Mouse (Mus musculus) spleen, adult 12 weeks (tissue): ENCODE measurements around the gene Rps3.
"Not testable (repeated sequence)": the region's sequence is repeated elsewhere in the genome, so short reads cannot be mapped to it uniquely, and the experiment has no call there.

ENCODE experiments used
- DNase-seq: peaks from one replicate; pipeline ENCODE4 v3.0.0; 2022; ENCODE audit warnings: low spot score

Rps3 gene

GRCm38 (mm10) chr7:99483271-99483923 is at the start of gene Rps3:
TSS of gene Rps3 (minus strand) at chr7:99483738.
- peak; percentile 89 for DNase-seq

GRCm38 (mm10) chr7:99532526-99532925 is 49.0 kb upstream of the Rps3 start:
- DNase-seq, result no peak

GRCm38 (mm10) chr7:99531408-99531970 is 48.0 kb upstream of the Rps3 start:
- peak; percentile 35 for DNase-seq

GRCm38 (mm10) chr7:99529410-99529809 is 45.9 kb upstream of the Rps3 start:
- no peak for DNase-seq

GRCm38 (mm10) chr7:99528547-99528946 is 45.0 kb upstream of the Rps3 start:
- no peak for DNase-seq

- DNase-seq, result no peak
These were observed 40.3 kb upstream of the Rps3 start for GRCm38 (mm10) chr7:99523837-99524236.

- no peak for DNase-seq
These were observed 39.6 kb upstream of the Rps3 start for GRCm38 (mm10) chr7:99523121-99523520.

- DNase-seq, result no peak
These were observed 35.6 kb upstream of the Rps3 start for GRCm38 (mm10) chr7:99518954-99519644.

- no peak for DNase-seq
These were observed 33.2 kb upstream of the Rps3 start for GRCm38 (mm10) chr7:99516814-99517157.

GRCm38 (mm10) chr7:99516092-99516813 is 32.7 kb upstream of the Rps3 start:
- no peak for DNase-seq

GRCm38 (mm10) chr7:99510087-99510501 is 26.6 kb upstream of the Rps3 start:
- no peak for DNase-seq

GRCm38 (mm10) chr7:99508187-99508586 is 24.6 kb upstream of the Rps3 start:
- not testable (repeated sequence) for DNase-seq

- no peak for DNase-seq
These were observed 21.0 kb upstream of the Rps3 start for GRCm38 (mm10) chr7:99504556-99504955.

- DNase-seq, result no peak
These were observed 17.6 kb upstream of the Rps3 start for GRCm38 (mm10) chr7:99501148-99501547.

GRCm38 (mm10) chr7:99500655-99501054 is 17.1 kb upstream of the Rps3 start:
- no peak for DNase-seq

- peak; percentile 67 for DNase-seq
These were observed 16.7 kb upstream of the Rps3 start for GRCm38 (mm10) chr7:99500201-99500600.

GRCm38 (mm10) chr7:99499128-99499527 is 15.6 kb upstream of the Rps3 start:
- no peak for DNase-seq

- DNase-seq, result no peak
These were observed 6.2 kb upstream of the Rps3 start for GRCm38 (mm10) chr7:99489708-99490107.

GRCm38 (mm10) chr7:99484679-99485078 is 1.1 kb upstream of the Rps3 start:
- DNase-seq, result no peak

- DNase-seq, result no peak
These were observed 384 bp upstream of the Rps3 start for GRCm38 (mm10) chr7:99483924-99484319.

- no peak for DNase-seq
These were observed 901 bp downstream of the Rps3 start for GRCm38 (mm10) chr7:99482637-99483036.

GRCm38 (mm10) chr7:99477235-99477634 is 6.3 kb downstream of the Rps3 start:
- DNase-seq, result no peak
